Mouse (Mus musculus): Measurements from ENCODE around the gene Cemip.

DNA sequence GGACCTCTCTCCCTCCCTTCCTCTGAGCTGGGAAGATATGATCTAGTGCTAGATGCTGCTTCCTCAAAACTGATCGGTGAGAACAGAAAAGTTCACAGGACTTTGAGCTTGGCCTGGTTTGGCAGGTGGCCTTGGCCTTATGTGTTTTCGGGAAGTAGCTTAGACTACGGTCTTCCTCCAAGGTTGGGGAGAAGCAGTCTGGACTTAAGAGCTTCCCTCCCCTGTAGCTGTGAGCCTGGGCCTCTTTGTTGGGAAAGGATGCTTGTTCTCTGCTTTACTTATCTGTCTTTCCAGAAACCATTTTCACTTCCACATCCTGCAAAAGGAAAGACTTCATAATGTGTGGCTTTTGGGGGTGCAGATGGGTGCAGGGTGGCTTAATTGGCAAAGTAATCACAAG lies 181.5 kb downstream of the Cemip start:
- no peak for TF ChIP-seq POLR2AphosphoS2 (IDR thresholded peaks at IDR 0.05; ENCODE audit: insufficient read length, low read depth)
- TF ChIP-seq POLR2A (IDR thresholded peaks at IDR 0.05; ENCODE audit: insufficient read length, low read depth): no peak
- no peak for TF ChIP-seq MAX (IDR thresholded peaks at IDR 0.05; ENCODE audit: low read depth)
- no peak for TF ChIP-seq E2F4 (IDR thresholded peaks at IDR 0.05; ENCODE audit: insufficient read depth)
- no peak for TF ChIP-seq CEBPB (IDR thresholded peaks at IDR 0.05; ENCODE audit: insufficient read depth, poor library complexity, severe bottlenecking)
